Mouse (Mus musculus) cerebellum, adult 2 months (tissue): ENCODE results near the gene Runx1. TPM values are rescaled to one million over a fixed set of nuclear protein-coding genes. Genes with fewer than 3 reads are reported as not detected.

Source experiments
- DNase-seq, 2 experiments: peaks; one replicate each; pipeline ENCODE4 v3.0.0; 2021
- H3K27ac ChIP-seq: fragments of 200-500 bp; 2 replicates; pipeline ENCODE4 v1.5.1; 2012; ENCODE audit warnings: low read length, control low read depth, inconsistent platforms; ENCODE audit not compliant: insufficient read depth
- H3K27me3 ChIP-seq: fragments of 200-500 bp; 2 replicates; pipeline ENCODE4 v1.6.1; 2012; ENCODE audit warnings: inconsistent platforms, mild to moderate bottlenecking, low read length, moderate library complexity; ENCODE audit not compliant: control insufficient read depth, insufficient read depth
- H3K4me1 ChIP-seq: fragments of 200-500 bp; 2 replicates; pipeline ENCODE4 v1.6.1; 2011; ENCODE audit warnings: low read length; ENCODE audit not compliant: control insufficient read depth, insufficient read depth
- H3K4me3 ChIP-seq: fragments of 200-500 bp; replicated peaks from 2 replicates; pipeline ENCODE3; 2011; ENCODE audit warnings: mild to moderate bottlenecking, low read depth, low read length, control low read depth; ENCODE audit not compliant: insufficient read depth
- CTCF ChIP-seq: fragments of 200-500 bp; IDR thresholded peaks from 2 replicates; pipeline ENCODE4 v1.5.1; 2011; ENCODE audit warnings: low read depth, mild to moderate bottlenecking, control low read depth, low read length, moderate library complexity, borderline replicate concordance; ENCODE audit not compliant: insufficient read depth
- POLR2A ChIP-seq: fragments of 200-500 bp; IDR thresholded peaks from 2 replicates; pipeline ENCODE4 v1.6.1; 2011; ENCODE audit warnings: low read length, control low read depth, borderline replicate concordance; ENCODE audit not compliant: insufficient read depth
- WGBS: fragments of 180-500 bp; shearing (Covaris S2); methylation state at CpG from one replicate; pipeline ENCODE4 v1.1.7; 2018; 5-methylcytosine and 5-hydroxymethylcytosine counted together
- polyA plus RNA-seq: library from polyadenylated mRNA; depleted of rRNA; stranded (reverse); fragments of >200 nt; gene quantifications from 2 replicates; pipeline ENCODE4 v1.2.3, GENCODE M21; 2012

The Runx1 gene
- polyA plus RNA-seq, 1 experiment = 0.52 TPM

GRCm38 (mm10) chr16:92630950-92631349 lies 195.0 kb downstream of the Runx1 start:
- H3K4me3 ChIP-seq = no peak overlapping the region
- DNase-seq = no peak
- H3K27ac ChIP-seq = no peak overlapping the region
- no peak for TF ChIP-seq POLR2A
- TF ChIP-seq CTCF = no peak
- H3K27me3 ChIP-seq = no peaks in the 10 kb centered on the region
- no peaks in the 10 kb centered on the region for H3K4me1 ChIP-seq
- WGBS = 32% methylated on average over 5 of the region's 5 CpGs

DNA sequence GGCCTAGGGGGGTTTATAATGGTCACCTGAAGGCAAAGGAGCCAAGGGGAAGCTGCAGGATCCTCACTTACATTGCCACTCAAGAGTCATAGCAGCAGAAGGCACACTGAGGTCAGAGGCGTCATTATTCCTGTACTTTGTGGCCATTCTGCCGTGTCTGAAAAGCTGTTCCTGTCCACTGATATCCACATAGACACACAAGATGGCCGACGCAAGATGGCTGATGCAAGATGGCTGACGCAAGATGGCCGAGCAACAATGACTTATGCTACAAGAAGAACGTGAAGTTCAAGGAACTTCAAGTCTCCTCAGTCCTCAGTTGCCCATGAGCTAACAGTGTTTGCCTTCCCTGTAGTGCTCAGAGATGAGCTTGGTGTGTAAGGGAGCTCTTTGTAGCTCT lies 196.1 kb downstream of the Runx1 start:
- WGBS = 97% methylated on average over 7 of the region's 7 CpGs
- TF ChIP-seq POLR2A (no peak), CTCF (no peak)
- H3K4me3 ChIP-seq = no peak overlapping the region
- no peaks in the 10 kb centered on the region for H3K27me3 ChIP-seq
- no peak overlapping the region for H3K27ac ChIP-seq
- H3K4me1 ChIP-seq = no peaks in the 10 kb centered on the region
- DNase-seq = no peak

GRCm38 (mm10) chr16:92627262-92627661 lies 198.7 kb downstream of the Runx1 start:
- no peak for DNase-seq
- Histone ChIP-seq H3K4me1 (no peaks in the 10 kb centered on the region), H3K4me3 (no peak overlapping the region), H3K27ac (no peak overlapping the region), H3K27me3 (no peaks in the 10 kb centered on the region)
- TF ChIP-seq CTCF = no peak
- no peak for TF ChIP-seq POLR2A
- WGBS = 68% methylated on average over 6 of the region's 6 CpGs

- no peaks in the 10 kb centered on the region; the same call in 1 of the 2 replicates for H3K27me3 ChIP-seq
- DNase-seq = no peak
- no peaks in the 10 kb centered on the region for H3K4me1 ChIP-seq
- no peak overlapping the region for H3K4me3 ChIP-seq
- no peak for TF ChIP-seq POLR2A
- no peak for TF ChIP-seq CTCF
- 26% methylated on average over 11 of the region's 11 CpGs for WGBS
- no peak overlapping the region for H3K27ac ChIP-seq
These were observed 202.0 kb downstream of the Runx1 start for GRCm38 (mm10) chr16:92623953-92624352.

- no peak overlapping the region for H3K4me3 ChIP-seq
- TF ChIP-seq POLR2A (no peak), CTCF (no peak)
- no peaks in the 10 kb centered on the region; the same call in 1 of the 2 replicates for H3K27me3 ChIP-seq
- DNase-seq = no peak
- 51% methylated on average over 8 of the region's 8 CpGs for WGBS
- H3K4me1 ChIP-seq = no peaks in the 10 kb centered on the region
- H3K27ac ChIP-seq = no peak overlapping the region
These were observed 204.1 kb downstream of the Runx1 start for GRCm38 (mm10) chr16:92621859-92622258.

GRCm38 (mm10) chr16:92620841-92621518 lies 205.0 kb downstream of the Runx1 start:
- H3K27ac ChIP-seq = no peak overlapping the region
- no peak overlapping the region for H3K4me3 ChIP-seq
- no peak for TF ChIP-seq CTCF
- no peak for TF ChIP-seq POLR2A
- DNase-seq = no peak
- no peaks in the 10 kb centered on the region; the same call in 1 of the 2 replicates for H3K27me3 ChIP-seq
- WGBS = 73% methylated on average over 10 of the region's 10 CpGs
- no peaks in the 10 kb centered on the region for H3K4me1 ChIP-seq

- Histone ChIP-seq H3K4me3 (no peak overlapping the region), H3K27me3 (no peaks in the 10 kb centered on the region; the same call in 1 of the 2 replicates), H3K27ac (no peak overlapping the region), H3K4me1 (peaks cover 5% of the 10 kb centered on the region; the same call in 1 of the 2 replicates)
- no peak for DNase-seq
- WGBS = 95% methylated on average over 2 of the region's 2 CpGs
- TF ChIP-seq CTCF = no peak
- no peak for TF ChIP-seq POLR2A
These were observed 209.1 kb downstream of the Runx1 start for GRCm38 (mm10) chr16:92616839-92617238.

GRCm38 (mm10) chr16:92615234-92615799 lies 210.6 kb downstream of the Runx1 start:
- 96% methylated on average over 15 of the region's 15 CpGs for WGBS
- no peaks in the 10 kb centered on the region for H3K27me3 ChIP-seq

More at GRCm38 (mm10) chr16:92615234-92615799, 210.6 kb downstream of the Runx1 start:
- H3K4me3 ChIP-seq = no peak overlapping the region
- TF ChIP-seq POLR2A = no peak
- no peak for TF ChIP-seq CTCF
- H3K4me1 ChIP-seq = peaks cover 10% of the 10 kb centered on the region; the same call in 1 of the 2 replicates
- DNase-seq = no peak
- H3K27ac ChIP-seq = no peak overlapping the region
